Mouse (Mus musculus) neural tube, postnatal 0 days (tissue): Measurements from ENCODE around the gene Emd. TPM values are rescaled to one million over a fixed set of nuclear protein-coding genes. Genes with fewer than 3 reads are reported as not detected.

Experiments
- microRNA-seq: library from miRNA; unstranded; fragments of <30 nt; microRNA quantifications from one replicate; pipeline ENCODE4, GENCODE M21; 2016
- polyA plus RNA-seq: library from polyadenylated mRNA; unstranded; fragments of >200 nt; fragmentation: Nextera tagmentation; extraction: Ambion mirVana; gene quantifications from 2 replicates; pipeline ENCODE4 v1.2.1, GENCODE M21; 2015

Gene Emd
- polyA plus RNA-seq: 14.8 and 19.3 TPM in 2 replicates

DNA sequence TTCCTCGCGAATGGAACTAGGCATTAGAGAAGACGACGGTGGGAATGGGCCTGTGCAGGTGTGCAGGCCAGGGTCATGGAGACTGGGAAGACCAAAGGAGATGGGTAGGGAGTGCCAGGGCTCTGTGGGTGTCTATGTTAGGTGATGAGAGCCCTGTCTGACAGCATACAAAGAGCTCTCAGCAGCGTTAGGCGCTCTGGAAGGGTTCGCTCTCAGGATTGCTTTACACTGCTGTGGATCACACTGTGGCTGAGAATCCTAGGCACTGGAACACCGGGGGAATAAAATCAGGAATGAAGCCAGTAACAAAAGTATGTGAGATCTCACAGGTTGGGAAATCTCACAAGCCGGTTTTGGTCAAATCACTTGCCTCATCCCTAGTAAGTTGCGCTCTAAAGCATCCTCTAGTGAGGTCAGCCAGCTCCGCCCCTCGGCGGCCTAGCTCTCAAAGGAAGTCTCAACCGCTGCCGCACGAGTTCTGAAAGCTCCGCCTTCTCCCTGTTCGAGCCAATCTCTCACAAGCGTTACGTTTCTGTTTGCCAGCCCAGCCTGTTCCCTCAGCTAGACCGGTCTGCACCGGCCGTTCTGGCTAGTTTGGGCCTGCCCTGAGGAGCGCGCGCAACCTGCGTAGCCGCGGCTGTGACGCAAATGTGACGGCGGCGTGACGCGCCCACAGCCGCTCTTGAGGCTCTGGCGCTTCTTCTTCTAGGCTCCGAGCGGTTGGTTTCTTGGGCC lies at the start of gene Emd:
Gene Emd (plus strand): TSS at position 535 of the 735 bp plus-strand sequence.

DNA sequence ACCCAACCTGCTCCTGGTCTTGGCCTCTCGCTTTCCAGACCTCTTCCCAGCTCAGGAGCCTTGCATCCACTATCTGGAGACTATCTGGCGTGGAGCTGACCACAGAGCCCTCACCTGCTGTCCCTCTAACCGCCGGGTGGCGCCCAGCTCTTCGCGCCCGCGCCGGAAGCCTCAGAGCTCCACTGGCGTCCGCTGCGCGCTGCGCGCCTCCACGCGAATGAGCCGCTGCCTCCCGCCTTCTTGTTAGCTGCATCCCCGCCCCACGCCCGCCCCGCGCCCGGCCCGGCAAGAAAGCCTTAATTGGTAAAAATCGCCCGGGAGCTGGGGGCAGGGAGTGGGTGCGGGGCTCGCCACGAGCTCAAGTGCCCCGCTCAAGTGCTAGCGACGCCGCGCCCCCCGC lies 4.9 kb upstream of the Emd start, which contains the start of gene Flna:
Gene Flna (minus strand): TSS at position 206 of the 400 bp plus-strand sequence.

DNA sequence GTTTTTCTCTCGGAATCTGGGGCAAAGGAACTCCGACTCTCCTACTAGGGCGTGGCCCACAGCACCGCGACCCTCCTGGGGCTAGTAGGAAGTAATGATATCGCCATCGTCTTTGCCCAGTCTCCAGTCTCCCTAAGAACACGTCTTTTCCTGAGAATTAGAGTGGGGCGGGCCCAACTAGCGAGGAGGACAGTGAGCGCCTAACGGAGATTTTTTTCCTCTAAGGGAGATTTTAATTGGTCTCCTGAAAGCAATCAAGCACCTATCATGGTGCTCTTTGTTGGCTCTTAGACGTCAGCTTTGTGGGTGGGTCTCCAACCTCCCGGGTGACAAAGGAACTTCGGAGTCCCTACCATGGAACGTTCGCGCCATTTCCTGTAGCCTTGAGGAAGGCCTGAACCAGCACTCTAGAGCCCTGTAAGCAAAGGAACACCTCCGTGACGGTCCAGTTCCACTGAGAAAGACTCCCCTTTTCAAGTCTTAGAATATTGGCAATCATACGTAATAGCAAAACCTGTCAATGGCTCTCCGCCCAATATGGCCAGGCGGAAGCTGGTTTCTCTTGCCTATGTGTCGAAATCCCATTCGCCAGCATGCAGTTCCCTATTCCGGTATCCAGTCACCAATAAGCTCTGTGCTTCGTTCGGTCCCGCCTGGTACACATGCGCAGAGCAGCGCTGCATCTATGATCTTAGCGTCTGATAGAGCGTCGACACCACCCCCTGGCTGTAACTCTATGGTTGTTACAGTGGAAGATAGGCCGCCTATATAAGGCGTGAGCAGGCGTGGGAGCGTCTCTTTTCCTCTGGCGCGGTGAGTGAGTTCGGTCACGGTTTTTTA lies 15.8 kb downstream of the Emd start, which contains the start of gene Rpl10:
Gene Rpl10 (plus strand): TSS at position 751 of the 840 bp plus-strand sequence.

DNA sequence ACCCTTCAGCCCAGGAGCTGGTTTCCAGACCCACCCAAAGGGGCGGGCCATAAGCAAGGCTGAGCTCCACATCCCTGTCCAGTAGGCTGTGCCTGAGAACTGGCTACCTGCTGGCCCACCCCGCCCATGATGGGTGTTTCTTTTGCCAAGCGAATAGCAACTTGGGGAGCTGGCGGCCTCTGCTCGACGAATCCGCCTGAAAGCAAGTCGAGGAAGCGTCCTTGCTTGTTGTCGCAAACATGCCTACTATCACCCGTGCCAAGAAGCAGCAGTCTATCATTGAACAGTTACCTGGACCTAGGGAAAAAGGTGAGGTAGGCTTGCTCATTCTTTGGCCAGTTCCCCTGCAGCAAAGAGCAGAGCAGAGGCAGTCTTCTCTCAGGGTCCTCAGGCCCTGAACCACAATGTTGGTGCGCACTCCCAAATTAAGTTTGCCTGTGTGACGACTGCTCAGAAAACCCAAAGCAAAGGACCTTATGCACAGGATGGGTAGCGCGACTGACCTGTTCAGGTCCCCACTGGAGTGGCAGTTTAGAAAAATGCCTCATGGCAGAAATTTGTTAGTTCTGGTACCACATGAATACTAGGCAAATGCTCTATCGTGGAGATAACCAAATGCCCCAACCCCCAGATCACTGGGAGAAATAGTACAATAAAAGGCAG lies 27.4 kb downstream of the Emd start, which contains the start of the genes Taz and Dnase1l1:
Gene Taz (plus strand): TSS at position 181 of the 663 bp plus-strand sequence.
Gene Dnase1l1 (minus strand): TSS at position 606 of the 663 bp plus-strand sequence.

DNA sequence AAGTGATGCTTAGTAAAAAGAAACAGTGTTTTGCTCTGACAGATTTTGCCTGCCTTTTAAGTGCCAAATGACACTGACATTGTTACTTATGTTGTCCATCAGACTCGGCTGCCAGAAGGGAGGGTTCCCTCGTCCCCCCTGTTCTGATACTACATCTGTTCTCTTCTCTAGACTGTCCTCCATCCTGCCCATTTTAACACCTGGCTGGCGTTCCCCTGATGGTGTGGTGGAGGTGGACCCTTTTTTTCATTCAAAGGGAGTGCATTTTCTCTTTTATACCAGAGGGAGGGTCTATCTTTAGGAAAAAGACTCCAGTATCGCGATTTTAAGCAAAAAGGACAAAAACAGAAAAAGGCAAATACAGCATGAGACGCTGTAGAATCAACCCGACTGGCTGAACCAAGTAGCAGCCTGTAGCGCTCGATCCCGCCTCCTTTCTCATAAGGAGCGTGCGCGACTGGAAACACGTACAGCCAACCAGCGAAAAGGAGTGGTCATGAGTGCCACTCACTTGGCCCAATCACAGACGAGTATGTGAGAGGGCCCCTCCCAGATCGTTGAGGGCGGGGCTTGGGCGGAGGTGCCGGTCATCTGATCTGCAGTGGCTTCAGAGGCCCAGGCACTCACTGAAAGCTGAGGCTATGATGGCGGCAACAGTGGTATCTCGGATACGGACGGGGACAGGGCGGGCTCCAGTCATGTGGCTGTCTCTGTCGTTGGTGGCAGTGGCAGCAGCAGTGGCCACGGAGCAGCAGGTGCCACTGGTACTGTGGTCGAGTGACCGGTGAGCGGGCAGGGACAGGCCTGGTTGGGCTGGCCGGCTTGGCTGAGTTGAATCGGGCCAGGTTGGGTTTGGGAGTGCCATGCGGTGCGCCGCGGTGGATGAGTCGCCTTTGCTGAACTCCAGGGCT lies 42.3 kb downstream of the Emd start, which contains the start of gene Atp6ap1:
Gene Atp6ap1 (plus strand): TSS at position 560 of the 911 bp plus-strand sequence.

DNA sequence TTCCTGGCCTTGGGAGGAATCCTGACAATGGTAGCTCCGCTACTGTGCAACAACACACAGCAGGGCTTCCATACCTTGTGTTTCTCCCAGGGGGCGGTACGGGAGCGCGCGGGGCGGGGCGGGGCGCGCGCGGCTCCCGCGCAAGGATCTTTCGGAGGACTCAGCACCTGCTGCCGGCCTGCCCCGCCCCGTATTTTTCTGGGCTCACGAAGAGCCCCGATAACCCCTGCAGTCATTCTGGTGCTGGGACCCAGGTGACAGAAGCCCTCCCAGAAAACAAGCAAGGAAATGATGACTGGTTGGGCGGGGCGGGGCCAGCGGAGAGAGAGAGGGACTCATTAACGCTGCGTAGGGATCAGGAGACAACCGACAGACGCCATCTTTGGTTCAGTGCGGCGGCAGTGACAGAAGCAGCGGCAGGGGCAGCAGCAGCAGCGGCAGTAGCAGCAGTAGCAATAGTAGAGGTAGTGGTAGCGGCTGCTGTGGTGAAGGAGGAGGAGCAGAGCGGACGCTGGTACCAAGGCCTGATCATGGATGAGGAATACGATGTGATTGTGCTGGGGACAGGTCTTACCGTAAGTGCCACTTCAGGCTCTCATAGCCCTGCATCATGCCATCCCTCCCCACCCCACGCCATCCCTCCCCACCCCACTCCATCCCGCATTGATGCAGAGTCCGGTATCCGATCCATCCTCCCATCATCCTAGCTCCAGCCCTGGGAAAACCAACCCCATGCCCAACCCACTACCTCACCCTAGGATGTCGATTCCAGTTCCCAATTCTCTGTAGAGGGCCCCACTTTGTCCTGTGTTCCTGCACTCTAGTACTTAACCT lies 50.6 kb downstream of the Emd start, which contains the start of gene Gdi1:
Gene Gdi1 (plus strand): TSS at position 132 of the 834 bp plus-strand sequence.

Small RNA genes lying within 50 kb of the gene (microRNA-seq; reads per million reads assigned to microRNA genes)
- gene Mir7091: not detected

Other genes with a start within 250 kb of the Emd start
- gene Irak1, start 230.8 kb upstream of the Emd start, polyA plus RNA-seq: 39.7 and 41.8 TPM in 2 replicates
- gene Opn1mw, start 127.2 kb upstream of the Emd start, polyA plus RNA-seq: not detected in 2 replicates
- gene Mecp2, start 119.3 kb upstream of the Emd start, polyA plus RNA-seq: 10.4 and 12.3 TPM in 2 replicates
- not detected in 2 replicates for gene Tex28, start 86.8 kb upstream of the Emd start, polyA plus RNA-seq
- gene Tktl1, start 77.4 kb upstream of the Emd start, polyA plus RNA-seq: 0.06 and 0.11 TPM in 2 replicates
- 43.8 and 61.0 TPM in 2 replicates for gene Flna, start 4.9 kb upstream of the Emd start, polyA plus RNA-seq
- 381 and 413 TPM in 2 replicates for gene Rpl10, start 16.1 kb downstream of the Emd start, polyA plus RNA-seq
- gene Taz, start 27.2 kb downstream of the Emd start, polyA plus RNA-seq: 71.7 and 76.5 TPM in 2 replicates
- gene Dnase1l1, start 27.6 kb downstream of the Emd start, polyA plus RNA-seq: 4.8 and 6.5 TPM in 2 replicates
- 288 and 316 TPM in 2 replicates for gene Atp6ap1, start 42.4 kb downstream of the Emd start, polyA plus RNA-seq
- gene Gdi1, start 50.3 kb downstream of the Emd start, polyA plus RNA-seq: 703 and 737 TPM in 2 replicates
- gene Fam50a, start 58.3 kb downstream of the Emd start, polyA plus RNA-seq: 50.7 and 58.8 TPM in 2 replicates
- 17.0 and 25.9 TPM in 2 replicates for gene Plxna3, start 74.4 kb downstream of the Emd start, polyA plus RNA-seq
- gene Lage3, start 98.9 kb downstream of the Emd start, polyA plus RNA-seq: 84.2 and 99.7 TPM in 2 replicates
- gene Ubl4a, start 118.5 kb downstream of the Emd start, polyA plus RNA-seq: 62.6 and 63.8 TPM in 2 replicates
- gene Slc10a3, start 118.7 kb downstream of the Emd start, polyA plus RNA-seq: 7.3 TPM in 2 replicates
- 29.6 and 32.1 TPM in 2 replicates for gene Fam3a, start 138.6 kb downstream of the Emd start, polyA plus RNA-seq
- gene Ikbkg, start 138.6 kb downstream of the Emd start, polyA plus RNA-seq: 9.5 and 9.7 TPM in 2 replicates
- gene G6pdx, start 174.5 kb downstream of the Emd start, polyA plus RNA-seq: 38.9 and 41.4 TPM in 2 replicates
- gene Gm6880, start 226.7 kb downstream of the Emd start, polyA plus RNA-seq: not detected in 2 replicates